Mouse (Mus musculus) thymus, adult 2 months (tissue): Measurements from ENCODE around the gene Sptb.

Source experiments
- CTCF ChIP-seq: fragments of 200-500 bp; IDR thresholded peaks from 2 replicates; pipeline ENCODE4 v1.5.1; 2012; ENCODE audit warnings: mild to moderate bottlenecking, control low read depth, low read length, moderate library complexity, borderline replicate concordance; ENCODE audit not compliant: control insufficient read depth, poor library complexity, insufficient read depth; ENCODE audit errors: extremely low read depth
- POLR2A ChIP-seq: fragments of 200-500 bp; IDR thresholded peaks from 2 replicates; pipeline ENCODE4 v1.6.1; 2012; ENCODE audit warnings: mild to moderate bottlenecking, low read length, control low read depth, moderate library complexity; ENCODE audit not compliant: control insufficient read depth, poor library complexity, insufficient read depth; ENCODE audit errors: extremely low read depth

DNA sequence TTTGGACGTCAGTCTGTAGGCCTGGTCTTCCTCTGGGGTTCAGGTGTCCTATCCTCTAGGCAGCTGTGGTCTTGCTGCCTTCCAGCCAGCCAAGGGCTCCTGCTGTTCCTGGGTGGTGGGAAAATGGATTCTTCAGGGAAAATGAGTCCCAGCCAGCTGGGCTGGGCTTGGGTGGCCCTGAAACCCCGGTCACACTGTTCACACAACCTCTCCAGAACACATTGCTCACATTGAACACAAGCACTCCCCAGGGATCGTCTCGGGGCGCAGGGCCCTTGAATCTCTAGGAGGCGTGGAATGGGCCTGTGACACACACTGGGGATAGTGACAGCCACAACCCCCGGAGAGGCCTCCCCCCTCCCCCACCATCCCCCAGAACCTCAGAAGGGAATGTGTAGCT is 156.4 kb downstream of the Sptb start:
- TF ChIP-seq CTCF: no peak
- TF ChIP-seq POLR2A: no peak
